Mouse (Mus musculus) CH12.LX (cell line): Measurements from ENCODE around the gene Ccdc74a.

Experiments
- CTCF ChIP-seq, 2 experiments: IDR thresholded peaks in 1 of 2; conservative IDR thresholded peaks in 1 of 2; 2 replicates each; pipeline ENCODE4 v1.5.1; 2011 to 2012; ENCODE audit warnings: low read depth in 2 of 2, low read length in 2 of 2, improper control_type of control experiment in 1 of 2, inconsistent platforms in 1 of 2, mild to moderate bottlenecking in 1 of 2, moderate library complexity in 1 of 2
- POLR2A ChIP-seq: IDR thresholded peaks from 2 replicates; pipeline ENCODE4 v1.6.1; 2011; ENCODE audit warnings: low read depth, mild to moderate bottlenecking, improper control_type of control experiment, low read length

- TF ChIP-seq CTCF (conservative IDR thresholded peaks at IDR 0.05 in 1 of 2, IDR thresholded peaks at IDR 0.05 in 1 of 2; ENCODE audit: low read depth in 2 of 2, low read length in 2 of 2) (no peak), POLR2A (no peak)
These were observed 1.5 kb downstream of the Ccdc74a start for GRCm38 (mm10) chr16:17647566-17648340.
